8 mouse cellular contexts compared by ENCODE assay signal in the genomic region with DNA sequence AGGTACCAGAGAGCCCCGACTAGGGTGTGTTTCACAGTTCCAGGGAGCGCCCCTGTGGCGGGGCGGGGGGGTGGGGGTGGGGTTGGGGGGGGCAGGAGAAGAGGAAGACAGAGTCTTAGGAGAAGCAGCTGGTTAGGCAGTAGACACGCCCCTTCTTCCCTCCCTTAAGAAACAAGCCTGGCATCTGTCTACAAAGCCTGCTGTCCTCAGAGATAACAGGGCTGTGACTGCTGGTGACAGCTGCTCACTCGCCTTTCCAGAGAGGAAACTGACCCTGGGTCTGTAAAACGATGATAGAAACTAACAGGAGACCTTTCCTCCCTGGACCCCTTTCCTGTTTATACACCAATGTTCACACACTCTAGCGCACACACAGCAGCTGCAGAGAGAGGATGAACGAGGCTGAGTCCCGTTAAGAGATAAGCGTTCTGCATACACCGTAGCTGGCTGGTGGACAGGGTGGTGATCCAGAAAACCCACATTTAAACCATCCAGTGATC.
DNase-seq lines count a peak whose midpoint lies in the region; ATAC-seq and TF ChIP-seq lines count a peak whose summit lies in the region.

No protein-coding gene starts in this region.

- no peaks in the 10 kb centered on the region for H3K27me3 ChIP-seq in forebrain, embryonic 15.5 days
- no peaks in the 10 kb centered on the region for H3K27me3 ChIP-seq in intestine, embryonic 16.5 days (replicated peaks; ENCODE audit: control insufficient read depth, insufficient read depth, low read length)

- peak; percentile 50 for DNase-seq in left cerebral cortex, postnatal 4 days
- DNase-seq in left cerebral cortex, postnatal 25 days (ENCODE audit: low spot score in 2 of 2) = no peak
- DNase-seq in lung, postnatal 25 days (ENCODE audit: low spot score) = peak; percentile 83
- DNase-seq in yolk sac, embryonic 10.5 days (ENCODE audit: low spot score) = peak; percentile 81
- no peak for DNase-seq in layer of hippocampus, adult 2 months (ENCODE audit: low spot score in 2 of 2)
- no peak for DNase-seq in spleen, postnatal 4 days (ENCODE audit: low spot score in 2 of 2)

- no peak overlapping the region for H3K9ac ChIP-seq in forebrain, embryonic 15.5 days (replicated peaks)
- H3K9ac ChIP-seq in intestine, embryonic 16.5 days (ENCODE audit: low read depth, low read length) = peak overlapping the region; percentile 53; the same call in 1 of the 2 replicates

- peak; percentile 30; the same call in 1 of the 2 replicates for ATAC-seq in forebrain, embryonic 15.5 days (replicated peaks)
- ATAC-seq in intestine, embryonic 16.5 days = peak; percentile 74

- H3K4me2 ChIP-seq in forebrain, embryonic 15.5 days (replicated peaks) = no peak overlapping the region
- H3K4me2 ChIP-seq in intestine, embryonic 16.5 days (ENCODE audit: low read depth, low read length) = peak overlapping the region; percentile 40

- no peaks in the 10 kb centered on the region for H3K36me3 ChIP-seq in forebrain, embryonic 15.5 days
- H3K36me3 ChIP-seq in intestine, embryonic 16.5 days (ENCODE audit: control insufficient read depth, insufficient read depth, low read length) = no peaks in the 10 kb centered on the region

- no peak for TF ChIP-seq CTCF in layer of hippocampus, adult 2 months (conservative IDR thresholded peaks at IDR 0.05)

- intact Hi-C loops in left cerebral cortex, postnatal 4 days (cut with DNase I) = no loop called here
- intact Hi-C loops in left cerebral cortex, postnatal 25 days (cut with DNase I) = no loop called here

- H3K4me1 ChIP-seq in forebrain, embryonic 15.5 days = peaks cover 35% of the 10 kb centered on the region
- H3K4me1 ChIP-seq in intestine, embryonic 16.5 days (ENCODE audit: control insufficient read depth, insufficient read depth, low read length) = peaks cover 39% of the 10 kb centered on the region

- H3K9me3 ChIP-seq in forebrain, embryonic 15.5 days = no peaks in the 10 kb centered on the region
- H3K9me3 ChIP-seq in intestine, embryonic 16.5 days (ENCODE audit: control insufficient read depth, low read length) = no peaks in the 10 kb centered on the region

- peak overlapping the region; percentile 38 for H3K27ac ChIP-seq in forebrain, embryonic 15.5 days (replicated peaks)
- peak overlapping the region; percentile 95 for H3K27ac ChIP-seq in intestine, embryonic 16.5 days (ENCODE audit: low read length)
- H3K27ac ChIP-seq in layer of hippocampus, adult 2 months = no peak overlapping the region

- H3K4me3 ChIP-seq in forebrain, embryonic 15.5 days = no peak overlapping the region
- no peak overlapping the region for H3K4me3 ChIP-seq in intestine, embryonic 16.5 days (ENCODE audit: low read length)
- H3K4me3 ChIP-seq in layer of hippocampus, adult 2 months = no peak overlapping the region

- WGBS in forebrain, embryonic 15.5 days = 45% methylated on average over 12 of the region's 12 CpGs
- WGBS in intestine, embryonic 16.5 days = 8% methylated on average over 11 of the region's 12 CpGs

Comparison
In these comparisons a context has a peak if more than half of its experiments do, and no peak if none do; other contexts are left out.
1. DNase-seq: peak in left cerebral cortex, postnatal 4 days (single experiment), lung, postnatal 25 days (single experiment) and yolk sac, embryonic 10.5 days (single experiment); none in left cerebral cortex, postnatal 25 days (0 of 2), layer of hippocampus, adult 2 months (0 of 2) and spleen, postnatal 4 days (0 of 2).